Mouse (Mus musculus): ENCODE data around the gene Bdh1.
"Not testable (repeated sequence)": the region's sequence is repeated elsewhere in the genome, so short reads cannot be mapped to it uniquely, and the experiment has no call there.

Gene Bdh1

GRCm38 (mm10) chr16:31422000-31422399, at the start of gene Bdh1:
Gene Bdh1, plus strand, starts transcription at chr16:31422280.
- no peak for DNase-seq

DNA sequence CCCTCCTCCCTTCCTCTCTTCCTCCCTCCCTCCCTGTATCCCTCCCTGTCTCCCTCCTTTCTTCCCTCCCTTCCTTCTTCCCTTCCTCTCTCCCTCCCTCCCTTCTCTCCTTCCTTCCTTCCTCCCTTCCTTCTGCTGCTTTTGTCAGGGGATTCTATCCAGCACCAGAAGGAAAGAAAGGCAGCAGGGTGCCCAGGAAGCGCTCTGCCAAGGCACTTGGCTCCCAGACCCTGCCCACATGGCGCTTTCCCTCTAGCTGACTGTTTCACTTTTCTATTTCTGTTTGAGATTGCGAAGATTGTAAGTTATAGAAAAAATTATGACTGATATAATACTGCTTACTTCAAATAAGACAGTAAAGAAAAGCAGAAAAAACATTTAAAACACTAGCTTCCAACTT, 49.8 kb upstream of the Bdh1 start:
- DNase-seq = not testable (repeated sequence)

- not testable (repeated sequence) for DNase-seq
These were observed 46.0 kb upstream of the Bdh1 start for GRCm38 (mm10) chr16:31375877-31376582.

- DNase-seq = not testable (repeated sequence)
These were observed 33.8 kb upstream of the Bdh1 start for GRCm38 (mm10) chr16:31388269-31388668.

- DNase-seq = no peak
These were observed 22.8 kb upstream of the Bdh1 start for GRCm38 (mm10) chr16:31399231-31399630.

DNA sequence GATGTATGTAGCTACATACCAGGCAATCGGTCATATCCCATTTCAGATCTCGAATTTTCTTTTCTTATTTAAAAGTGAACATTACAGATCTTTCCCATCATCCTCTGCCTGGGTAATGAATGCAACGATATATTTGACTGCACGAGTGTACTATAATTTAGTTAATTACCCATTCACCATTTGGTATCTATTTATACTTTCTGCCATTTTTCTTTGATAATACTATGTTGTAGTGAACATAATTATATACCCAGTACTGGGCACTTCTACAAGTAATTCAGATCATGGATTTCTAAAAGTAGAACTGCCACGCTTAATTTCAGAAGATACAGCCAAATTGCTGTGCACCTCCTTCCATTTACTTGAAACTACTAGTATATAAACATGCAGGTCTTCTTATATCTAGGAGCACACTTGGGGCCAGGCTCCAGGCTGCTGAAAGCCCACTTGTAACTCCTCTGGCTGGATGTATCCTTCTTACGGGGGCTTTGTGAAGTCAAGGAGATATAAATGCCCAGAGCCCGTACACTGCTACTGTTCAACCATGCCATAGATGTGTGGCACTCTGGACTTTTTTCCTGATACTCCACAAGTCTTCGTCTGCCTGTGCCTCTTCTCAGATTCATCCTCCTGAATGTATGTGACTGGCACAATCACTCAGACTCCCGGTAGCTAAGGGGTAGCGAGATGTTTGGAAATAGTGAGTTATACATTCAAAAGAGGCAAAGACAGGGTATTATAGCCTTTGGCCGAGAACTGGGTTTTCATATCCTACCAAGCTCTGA, 21.0 kb upstream of the Bdh1 start:
- DNase-seq = no peak

GRCm38 (mm10) chr16:31402096-31402495, 20.0 kb upstream of the Bdh1 start:
- no peak for DNase-seq

DNA sequence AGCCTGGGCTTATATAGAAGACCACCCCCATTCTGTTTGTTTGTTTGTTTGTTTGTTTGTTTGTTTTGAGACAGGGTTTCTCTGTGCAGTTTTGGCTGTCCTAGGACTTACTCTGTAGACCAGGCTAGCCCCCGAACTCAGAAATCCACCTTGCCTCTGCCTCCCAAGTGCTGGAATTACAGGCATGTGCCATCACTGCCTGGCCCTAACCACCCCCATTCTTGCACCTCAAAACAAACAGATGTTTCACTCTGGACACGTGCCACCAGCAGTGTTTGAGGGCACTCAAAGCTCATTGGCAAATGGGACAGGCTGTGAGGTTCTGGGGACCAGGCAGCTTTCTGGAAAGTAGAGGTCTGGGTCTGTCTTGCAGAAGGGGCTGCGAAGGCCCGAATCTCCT, 18.1 kb upstream of the Bdh1 start:
- no peak for DNase-seq

DNA sequence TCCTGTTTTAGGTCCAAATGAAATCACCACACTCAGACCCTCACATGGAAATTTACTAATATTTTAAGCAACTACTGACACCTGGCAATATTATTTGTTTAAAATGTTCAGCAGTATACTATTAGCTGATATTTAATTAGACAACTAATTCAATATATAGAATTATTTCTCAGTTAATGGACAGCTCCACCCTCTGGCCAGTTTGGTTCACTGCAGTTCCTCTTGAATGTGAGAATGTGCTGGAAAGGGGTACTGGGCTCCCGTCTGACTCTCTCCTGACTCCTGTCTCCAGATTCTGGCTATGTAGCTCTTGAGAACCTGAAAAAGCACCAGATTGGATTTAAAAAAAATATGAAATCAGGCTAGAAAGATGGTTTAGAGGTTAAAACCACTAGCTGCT, 17.0 kb upstream of the Bdh1 start:
- DNase-seq = no peak

- DNase-seq = no peak
These were observed 14.2 kb upstream of the Bdh1 start for GRCm38 (mm10) chr16:31407872-31408271.

GRCm38 (mm10) chr16:31410969-31411368, 11.1 kb upstream of the Bdh1 start:
- DNase-seq = no peak

GRCm38 (mm10) chr16:31412321-31412720, 9.8 kb upstream of the Bdh1 start:
- DNase-seq = no peak

DNA sequence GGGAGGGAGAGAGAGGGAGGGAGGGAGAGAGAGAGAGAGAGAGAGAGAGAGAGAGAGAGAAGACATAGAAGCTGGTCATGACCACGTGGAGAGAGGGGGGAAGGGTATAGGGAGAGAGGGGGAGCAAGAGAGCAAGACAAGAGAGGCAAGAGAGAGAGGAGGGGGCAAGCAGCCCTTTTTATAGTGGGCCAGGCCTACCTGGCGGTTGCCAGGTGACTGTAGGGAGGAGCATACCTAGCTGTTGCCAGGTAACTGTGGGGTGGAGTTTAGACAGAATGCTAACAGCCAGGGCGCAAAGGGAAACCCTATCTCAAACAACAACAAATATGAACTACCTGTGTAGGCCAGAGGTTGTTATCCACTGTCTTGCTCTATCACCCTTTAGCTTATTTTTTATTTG, 8.3 kb upstream of the Bdh1 start:
- no peak for DNase-seq

DNA sequence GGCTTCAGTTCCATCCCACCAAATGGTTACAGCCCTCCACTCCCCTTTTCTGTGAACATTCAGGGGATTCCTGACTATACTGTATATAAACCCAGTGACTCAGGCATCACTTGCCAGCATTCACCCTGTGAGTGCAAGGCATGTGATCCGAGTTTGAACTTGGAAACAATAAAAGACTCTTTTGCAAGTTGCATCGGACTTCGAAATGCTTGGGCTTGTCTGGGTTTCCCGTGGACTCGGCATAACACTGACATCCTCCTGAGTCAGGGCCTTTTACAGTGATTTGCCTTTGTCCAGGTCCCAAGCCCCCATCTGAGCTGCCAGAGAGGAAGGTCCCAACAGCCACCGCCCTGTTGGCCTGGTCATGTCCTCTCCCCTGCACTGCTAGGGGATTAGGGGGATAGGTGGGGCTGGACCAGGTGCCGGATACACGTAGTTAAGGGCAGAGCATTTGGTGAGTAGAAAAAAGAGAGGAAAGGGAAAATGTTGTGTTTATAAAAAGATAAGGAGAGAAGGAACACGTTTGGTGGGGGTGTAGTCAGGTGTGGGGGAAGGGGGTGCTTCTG, 6.1 kb upstream of the Bdh1 start:
- DNase-seq = no peak

DNA sequence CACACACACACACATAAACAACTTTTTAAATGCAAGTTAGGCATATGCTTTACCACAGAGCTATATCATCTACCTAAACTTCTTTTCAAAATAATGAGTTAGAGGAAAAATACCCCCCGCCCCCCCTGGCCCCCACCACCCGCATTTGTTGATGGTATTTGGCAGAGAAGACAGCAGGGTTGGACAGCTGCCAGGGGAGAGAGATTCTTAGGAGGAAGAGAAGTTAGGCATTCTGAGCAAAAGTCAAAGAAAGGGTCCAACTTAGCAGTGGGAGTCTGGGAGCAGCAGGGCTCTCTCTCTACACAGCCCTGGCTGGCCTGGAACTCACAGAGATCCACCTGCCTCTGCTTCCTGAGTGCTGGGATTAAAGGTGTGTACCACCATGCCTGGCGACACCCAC, 3.4 kb upstream of the Bdh1 start:
- DNase-seq = no peak

GRCm38 (mm10) chr16:31419457-31419856, 2.6 kb upstream of the Bdh1 start:
- DNase-seq = no peak

DNA sequence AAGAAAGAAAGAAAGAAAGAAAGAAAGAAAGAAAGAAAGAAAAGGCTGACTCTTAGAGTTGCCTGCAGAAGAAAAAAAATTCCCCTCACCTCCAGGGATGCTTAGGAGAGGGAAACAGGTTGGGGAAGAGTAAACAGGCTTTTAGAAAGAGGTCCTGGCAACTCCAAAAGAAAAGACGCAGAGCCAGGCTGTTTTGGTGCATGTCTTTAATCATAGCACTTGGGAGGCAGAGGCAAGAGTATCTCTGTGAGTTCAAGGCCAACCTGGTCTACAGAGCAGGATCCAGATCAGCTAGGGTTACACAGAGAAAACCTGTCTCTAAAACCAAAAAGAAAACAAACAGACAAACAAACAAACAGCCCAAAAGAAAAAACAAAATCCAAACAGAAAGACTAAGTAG, 642 bp downstream of the Bdh1 start:
- DNase-seq = no peak

- DNase-seq = no peak
These were observed 1.3 kb downstream of the Bdh1 start for GRCm38 (mm10) chr16:31423368-31423767.

DNA sequence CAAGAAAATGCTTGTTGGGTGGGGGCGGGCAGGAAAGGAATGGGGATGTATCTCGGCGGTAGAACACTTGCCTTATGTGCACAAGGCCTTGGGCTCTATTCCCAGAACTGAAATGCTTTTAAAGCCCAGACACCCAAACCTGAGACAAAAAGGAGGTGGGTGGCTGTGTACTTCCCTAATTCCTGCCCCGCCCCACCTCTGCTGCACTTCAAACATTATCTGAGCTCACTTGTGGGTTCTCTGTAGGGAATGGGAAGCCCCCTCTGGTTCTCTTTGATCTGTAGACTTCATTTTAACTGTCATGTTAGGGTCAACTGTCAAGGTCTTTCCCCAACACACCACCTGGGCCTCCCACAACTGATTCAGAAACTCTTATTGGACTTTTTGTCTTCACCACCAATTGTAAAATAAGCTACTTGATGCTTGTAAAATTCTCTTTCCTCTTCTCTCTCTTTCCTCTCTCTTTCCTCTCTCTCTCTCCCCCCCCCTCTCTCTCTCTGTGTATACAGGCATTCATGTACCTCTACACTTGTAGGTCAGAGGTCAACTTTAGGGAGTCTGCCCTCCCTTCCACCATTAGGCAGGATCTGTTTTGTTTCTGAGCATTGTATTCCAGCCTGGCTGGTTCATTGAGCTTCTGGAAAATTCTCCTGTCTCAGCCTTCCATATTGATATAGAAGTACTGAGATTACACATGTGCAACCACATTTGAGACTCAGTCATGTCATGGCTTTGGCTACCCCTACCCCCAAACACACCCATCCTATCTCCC, 2.5 kb downstream of the Bdh1 start:
- DNase-seq = no peak

GRCm38 (mm10) chr16:31425508-31425907, 3.4 kb downstream of the Bdh1 start:
- DNase-seq = peak; percentile 84

DNA sequence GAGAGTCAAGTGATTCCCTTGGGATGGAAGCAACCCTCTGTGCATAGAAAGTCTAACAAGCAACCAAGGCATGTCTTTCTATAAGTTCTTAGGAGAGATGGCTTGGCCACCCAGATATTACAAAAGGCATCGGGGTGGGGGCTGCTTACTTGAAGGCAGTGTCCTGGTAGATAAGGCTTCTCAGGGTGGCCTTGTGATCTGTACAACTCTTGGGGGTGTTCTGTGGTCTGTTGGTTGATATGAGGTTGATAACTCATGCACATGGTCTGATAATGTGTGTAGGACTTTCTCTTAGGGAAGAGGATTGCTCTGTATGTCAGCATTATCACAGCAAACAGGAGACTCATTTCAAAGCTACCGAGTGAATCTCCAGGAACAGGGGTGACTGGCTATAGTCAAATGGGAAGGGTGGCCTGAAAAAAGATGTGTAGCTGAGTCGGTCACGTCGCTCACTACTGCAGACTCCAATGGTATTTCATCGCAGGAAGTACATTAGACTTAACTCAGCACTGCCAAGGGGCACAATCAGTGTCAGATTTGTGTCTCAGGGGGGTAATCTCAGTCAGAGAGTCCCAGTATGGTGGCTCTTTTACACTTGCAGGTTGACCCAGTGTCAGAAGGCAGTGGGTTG, 4.5 kb downstream of the Bdh1 start:
- no peak for DNase-seq

- no peak for DNase-seq
These were observed 6.2 kb downstream of the Bdh1 start for GRCm38 (mm10) chr16:31428335-31428674.
